Mouse (Mus musculus): ENCODE measurements around the gene Zfp273. TPM values are rescaled to one million over a fixed set of nuclear protein-coding genes. Genes with fewer than 3 reads are reported as not detected.
"Not testable (repeated sequence)": the region's sequence is repeated elsewhere in the genome, so short reads cannot be mapped to it uniquely, and the experiment has no call there.

Gene Zfp273
- total RNA-seq, 1 experiment from 2014 or later = 9.0 TPM

DNA sequence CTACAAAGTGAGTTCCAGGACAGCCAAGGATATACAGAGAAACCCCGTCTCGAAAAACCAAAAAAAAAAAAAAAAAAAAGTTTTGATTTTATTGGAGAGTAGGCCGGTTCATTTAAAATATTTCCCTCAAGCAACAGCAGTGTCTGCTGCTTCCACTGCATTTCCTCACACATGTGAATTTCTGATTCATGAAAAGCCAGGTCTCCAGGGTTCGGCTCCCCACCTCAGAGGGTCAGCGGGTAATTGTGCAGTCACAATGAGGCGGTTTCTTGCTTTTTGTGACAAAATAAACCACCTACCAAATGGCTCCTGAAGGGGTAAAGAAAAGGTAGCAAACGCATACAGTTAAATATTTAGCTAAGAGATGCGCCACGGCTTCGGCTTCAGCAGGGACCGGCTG is 49.5 kb downstream of the Zfp273 start, which contains the start of gene BC048507:
Gene BC048507 (plus strand): TSS at position 301 of the 400 bp plus-strand sequence.
- ATAC-seq (ENCODE audit: extremely low read depth, insufficient number of reproducible peaks, low FRiP score, poor library complexity, severe bottlenecking) = no peak

DNA sequence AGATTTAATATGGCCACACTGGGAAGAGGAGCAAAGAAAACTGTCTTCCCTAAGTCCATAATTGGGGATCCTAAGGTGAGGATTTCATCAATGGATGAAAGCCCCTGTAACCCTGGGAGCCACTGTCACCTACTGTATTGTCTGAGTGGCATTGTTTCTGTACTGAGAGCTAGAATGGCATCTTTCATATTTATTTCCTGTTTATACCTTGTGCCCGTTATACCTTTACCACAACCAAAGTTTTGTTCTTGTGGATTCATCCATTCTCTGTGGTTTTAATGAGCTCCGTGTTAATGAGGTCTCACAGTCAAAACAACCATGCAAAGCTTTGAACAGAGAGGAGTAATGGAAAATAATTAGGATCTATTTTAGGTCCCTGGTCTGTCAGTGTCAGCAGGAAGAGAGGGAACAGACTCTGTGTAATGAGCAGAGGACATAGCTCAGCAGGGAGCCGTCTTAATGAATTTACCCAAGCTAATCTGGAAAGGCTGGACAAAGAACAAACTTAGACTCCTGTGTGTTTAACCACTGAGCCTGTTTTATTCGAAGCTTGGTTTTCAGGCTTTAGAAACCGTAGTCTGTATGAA is 51.3 kb downstream of the Zfp273 start:
- ATAC-seq (ENCODE audit: extremely low read depth, insufficient number of reproducible peaks, low FRiP score, poor library complexity, severe bottlenecking) = no peak

DNA sequence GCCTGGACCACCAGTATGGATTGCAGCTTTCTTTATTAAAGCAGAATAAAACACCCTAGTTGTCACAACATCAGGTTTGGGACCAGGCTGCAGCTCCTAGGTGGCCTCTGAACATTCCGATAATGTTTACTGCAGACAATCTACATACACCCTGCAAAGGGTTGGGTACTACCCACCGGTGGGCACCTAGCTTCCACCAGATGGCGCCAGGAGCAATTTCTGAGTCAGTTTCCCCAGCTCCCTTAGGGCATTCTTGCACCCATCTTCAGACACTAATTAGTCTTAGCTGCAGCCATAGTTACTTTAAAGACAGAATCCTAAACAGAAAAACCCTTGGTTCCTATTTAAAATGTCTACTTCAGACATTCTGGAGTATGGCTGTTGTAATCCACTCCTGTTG is 54.4 kb downstream of the Zfp273 start:
- ATAC-seq (ENCODE audit: extremely low read depth, insufficient number of reproducible peaks, low FRiP score, poor library complexity, severe bottlenecking) = no peak

DNA sequence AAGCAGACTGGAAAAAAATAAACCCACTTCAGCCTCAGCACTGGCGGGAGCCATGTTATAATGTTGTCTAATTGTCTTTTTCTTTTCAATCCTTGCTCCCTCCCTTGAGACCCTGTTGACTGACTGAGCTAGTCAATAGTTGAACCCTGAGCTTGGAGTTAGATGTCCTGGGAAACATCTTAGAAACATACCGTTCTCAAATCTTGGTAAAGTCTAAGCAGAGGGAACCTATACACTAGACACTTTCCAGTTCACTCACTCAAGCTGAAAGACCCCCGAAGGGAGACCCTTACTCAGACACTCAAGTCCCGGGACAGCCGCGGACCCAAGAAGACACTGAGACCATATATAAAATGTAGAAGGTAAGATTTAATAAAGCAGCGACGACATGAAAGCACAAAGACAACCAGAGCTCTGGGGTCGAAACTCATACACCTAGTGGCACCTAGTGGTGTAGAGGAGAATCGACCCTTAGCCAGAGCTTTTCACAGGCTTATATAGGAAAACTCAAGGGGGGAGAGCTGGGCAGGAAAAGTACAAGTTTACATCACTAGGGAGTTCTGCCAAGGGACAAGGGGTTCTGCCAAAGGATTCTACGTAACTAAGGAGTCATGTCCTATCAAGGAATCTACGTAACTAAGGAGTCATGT is 62.6 kb downstream of the Zfp273 start:
- ATAC-seq (ENCODE audit: extremely low read depth, insufficient number of reproducible peaks, low FRiP score, poor library complexity, severe bottlenecking) = not testable (repeated sequence)

Other genes starting within 250 kb of the Zfp273 start
- 29.2 and 30.2 TPM in 2 replicates for gene Zfp729b, start 204.0 kb upstream of the Zfp273 start, total RNA-seq (2017)
- not detected in 2 replicates for gene Gm49345, start 176.0 kb upstream of the Zfp273 start, total RNA-seq (2017)
- 19.4 and 26.9 TPM in 2 replicates for gene Zfp729a, start 175.9 kb upstream of the Zfp273 start, total RNA-seq (2017)
- gene Zfp738, start 126.7 kb upstream of the Zfp273 start, total RNA-seq (2017) = 14.3 and 16.9 TPM in 2 replicates
- gene Zfp65, start 84.6 kb upstream of the Zfp273 start, total RNA-seq (2017) = 11.0 and 20.7 TPM in 2 replicates
- 13.5 and 14.0 TPM in 2 replicates for gene Zfp85, start 58.5 kb upstream of the Zfp273 start, total RNA-seq (2017)
- 0.74 and 2.0 TPM in 2 replicates for gene Zfp493, start 34.0 kb upstream of the Zfp273 start, total RNA-seq (2017)
- 2.5 and 3.8 TPM in 2 replicates for gene Gm10037, start 17.4 kb downstream of the Zfp273 start, total RNA-seq (2017)
- not detected in 2 replicates for gene BC048507, start 49.6 kb downstream of the Zfp273 start, total RNA-seq (2017)